Mouse (Mus musculus) lung, postnatal 0 days (tissue): ENCODE measurements around the gene Fbxw8.

Source experiments
- CTCF ChIP-seq: IDR thresholded peaks from 2 replicates; pipeline ENCODE4 v1.5.1; 2016; ENCODE audit warnings: antibody characterized with exemption, mild to moderate bottlenecking
- EP300 ChIP-seq: IDR thresholded peaks from 2 replicates; pipeline ENCODE4 v1.6.1; 2016; ENCODE audit warnings: antibody characterized with exemption, mild to moderate bottlenecking, control low read depth

- TF ChIP-seq CTCF (no peak), EP300 (no peak)
Observed at GRCm38 (mm10) chr5:118047091-118047757, 108.0 kb downstream of the Fbxw8 start.
